Mouse (Mus musculus): Measurements from ENCODE around the gene Hpcal4. TPM values are rescaled to one million over a fixed set of nuclear protein-coding genes. Genes with fewer than 3 reads are reported as not detected.

Gene Hpcal4
- polyA plus RNA-seq (2014; fragmentation: Nextera tagmentation; extraction: Ambion mirVana): 35.4 and 43.3 TPM in 2 replicates

DNA sequence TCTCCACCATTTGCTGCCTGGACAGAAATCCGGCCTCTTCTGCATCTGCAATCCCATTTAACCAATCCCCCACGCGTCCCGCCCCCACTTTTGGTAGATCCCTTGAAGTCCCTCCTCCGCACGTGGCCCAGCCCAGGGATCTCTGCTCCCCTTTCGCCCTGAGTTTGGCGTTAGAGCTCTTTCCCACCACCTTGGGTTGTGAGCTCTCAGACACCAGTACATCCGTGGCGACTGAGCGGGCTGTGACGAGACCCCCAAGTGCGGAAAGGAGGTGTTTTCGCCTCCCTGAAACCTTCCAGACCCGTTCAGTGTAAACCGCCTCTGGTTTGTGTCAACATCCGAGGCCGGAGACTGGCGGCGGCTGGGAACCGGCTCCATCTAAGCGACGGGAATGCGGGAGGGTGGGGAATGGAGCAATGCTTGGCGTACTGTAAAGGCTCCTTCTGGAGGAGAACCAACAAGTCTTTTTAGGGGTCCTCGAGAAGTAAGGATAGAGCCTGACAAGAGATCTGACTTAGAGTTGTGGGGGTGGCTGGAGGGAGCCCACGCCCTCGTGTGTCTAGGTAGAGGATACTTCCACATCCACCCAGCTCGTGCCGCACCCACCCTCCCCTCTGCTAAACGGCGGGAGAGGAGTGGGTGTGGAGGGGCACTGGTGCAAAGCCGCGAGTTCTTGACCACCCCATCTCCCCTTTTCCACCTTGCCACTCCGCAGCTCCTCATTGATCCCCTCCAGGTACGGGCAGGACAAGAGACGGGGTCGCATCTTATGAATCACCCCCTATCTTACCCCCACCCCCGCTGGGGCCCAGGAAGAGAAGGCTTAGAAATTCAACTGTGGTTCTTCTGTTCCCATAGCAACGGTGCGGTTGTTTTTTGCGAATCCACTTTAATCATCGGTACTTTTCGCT lies at the start of gene Hpcal4:
Hpcal4 (plus strand) TSS at position 900 of the 911 bp plus-strand sequence.
- under 1% methylated on average over 44 of the region's 44 CpGs for WGBS
- H3K9me3 ChIP-seq (ENCODE audit: control insufficient read depth, low read length): no peaks in the 10 kb centered on the region
- peak within 1 kb of the TSS; percentile 57 for H3K9ac ChIP-seq (replicated peaks; ENCODE audit: low read length)
- ATAC-seq (ENCODE audit: low FRiP score, low TSS enrichment) (peak; percentile 68), DNase-seq (peak; percentile 85)
- peak within 1 kb of the TSS; percentile 51 for H3K4me3 ChIP-seq (replicated peaks; ENCODE audit: low read depth, low read length)
- H3K36me3 ChIP-seq (ENCODE audit: control insufficient read depth, insufficient read depth, low read length): no peaks in the 10 kb centered on the region
- H3K27me3 ChIP-seq (ENCODE audit: control insufficient read depth, insufficient read depth, low read length): peaks cover 22% of the 10 kb centered on the region
- H3K27ac ChIP-seq (replicated peaks; ENCODE audit: low read depth, low read length): peak within 1 kb of the TSS; percentile 66
- H3K4me1 ChIP-seq (ENCODE audit: control insufficient read depth, insufficient read depth, low read length): peaks cover 15% of the 10 kb centered on the region
- H3K4me2 ChIP-seq (ENCODE audit: low read length): peak within 1 kb of the TSS; percentile 76

DNA sequence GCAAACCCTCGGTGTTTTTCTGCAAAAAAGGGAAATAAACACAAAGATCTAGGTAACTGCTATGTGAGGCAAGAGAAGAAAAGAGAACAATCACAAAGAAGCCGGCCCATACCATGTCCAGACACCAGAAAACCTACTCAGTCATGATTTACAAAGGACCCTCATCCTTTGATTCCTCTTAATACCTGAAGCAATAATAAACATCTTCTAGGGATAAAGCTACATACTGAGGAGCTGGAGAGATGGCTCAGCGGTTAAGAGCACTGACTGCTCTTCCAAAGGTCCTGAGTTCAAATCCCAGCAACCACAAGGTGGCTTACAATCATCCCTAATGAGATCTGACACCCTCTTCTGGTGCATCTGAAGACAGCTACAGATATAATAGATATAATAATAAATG lies 45.5 kb upstream of the Hpcal4 start:
- Histone ChIP-seq H3K4me1 (ENCODE audit: control insufficient read depth, insufficient read depth, low read length) (peaks cover 16% of the 10 kb centered on the region), H3K27ac (replicated peaks; ENCODE audit: low read depth, low read length) (no peak overlapping the region), H3K36me3 (ENCODE audit: control insufficient read depth, insufficient read depth, low read length) (peaks cover 38% of the 10 kb centered on the region), H3K9me3 (ENCODE audit: control insufficient read depth, low read length) (no peaks in the 10 kb centered on the region), H3K9ac (replicated peaks; ENCODE audit: low read length) (no peak overlapping the region), H3K4me2 (ENCODE audit: low read length) (no peak overlapping the region), H3K27me3 (ENCODE audit: control insufficient read depth, insufficient read depth, low read length) (no peaks in the 10 kb centered on the region), H3K4me3 (replicated peaks; ENCODE audit: low read depth, low read length) (no peak overlapping the region)
- ATAC-seq (ENCODE audit: low FRiP score, low TSS enrichment) (no peak), DNase-seq (no peak)
- 91% methylated on average over 3 of the region's 3 CpGs for WGBS

GRCm38 (mm10) chr4:123139513-123140154 lies 43.4 kb upstream of the Hpcal4 start, which contains the start of gene Ppie:
Gene Ppie (minus strand): TSS chr4:123139951.
- Histone ChIP-seq H3K4me2 (ENCODE audit: low read length) (peak within 1 kb of the TSS; percentile 82), H3K36me3 (ENCODE audit: control insufficient read depth, insufficient read depth, low read length) (peaks cover 19% of the 10 kb centered on the region), H3K9me3 (ENCODE audit: control insufficient read depth, low read length) (no peaks in the 10 kb centered on the region), H3K27ac (replicated peaks; ENCODE audit: low read depth, low read length) (peak within 1 kb of the TSS; percentile 76), H3K4me3 (replicated peaks; ENCODE audit: low read depth, low read length) (peak within 1 kb of the TSS; percentile 66), H3K4me1 (ENCODE audit: control insufficient read depth, insufficient read depth, low read length) (peaks cover 16% of the 10 kb centered on the region), H3K9ac (replicated peaks; ENCODE audit: low read length) (peak within 1 kb of the TSS; percentile 57), H3K27me3 (ENCODE audit: control insufficient read depth, insufficient read depth, low read length) (no peaks in the 10 kb centered on the region)
- ATAC-seq (ENCODE audit: low FRiP score, low TSS enrichment) (peak; percentile 95), DNase-seq (peak; percentile 94)
- WGBS: under 1% methylated on average over 34 of the region's 34 CpGs

DNA sequence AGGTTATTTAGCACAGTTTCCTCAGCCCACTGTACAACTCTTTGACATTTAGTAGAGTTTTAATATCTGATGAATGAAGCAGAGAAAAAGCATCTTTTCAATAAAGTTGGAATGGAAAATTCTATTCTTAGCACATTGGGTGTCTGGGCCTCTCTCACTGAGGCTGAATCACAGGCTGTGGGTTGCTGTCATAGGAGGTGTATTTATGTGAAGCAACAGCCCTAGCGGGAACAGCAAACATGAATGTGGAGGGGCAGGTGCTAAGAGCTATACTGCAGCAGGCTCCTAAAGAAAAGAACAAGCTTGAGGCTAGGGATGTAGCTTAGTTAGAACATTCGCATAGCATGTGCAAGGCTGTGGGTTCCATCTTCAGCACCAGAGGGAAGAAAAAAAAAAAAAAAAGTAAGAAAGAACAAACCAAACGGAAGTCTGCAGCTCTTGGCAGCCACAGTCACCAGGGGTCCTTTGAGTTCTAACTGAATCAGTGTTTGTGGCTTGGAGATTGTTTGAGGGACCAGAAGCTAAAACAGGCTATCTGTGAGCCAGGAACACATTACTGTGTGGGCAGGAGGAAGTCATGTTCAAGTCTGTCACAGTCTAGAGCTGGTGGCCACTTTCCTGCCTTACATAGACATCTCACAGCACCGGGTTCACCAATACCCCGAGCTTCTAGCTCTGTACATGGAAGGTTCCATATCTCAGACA lies 35.4 kb upstream of the Hpcal4 start:
- H3K4me3 ChIP-seq (replicated peaks; ENCODE audit: low read depth, low read length): no peak overlapping the region
- 72% methylated on average over 5 of the region's 5 CpGs for WGBS
- H3K27ac ChIP-seq (replicated peaks; ENCODE audit: low read depth, low read length): no peak overlapping the region
- H3K36me3 ChIP-seq (ENCODE audit: control insufficient read depth, insufficient read depth, low read length): no peaks in the 10 kb centered on the region
- no peaks in the 10 kb centered on the region for H3K4me1 ChIP-seq (ENCODE audit: control insufficient read depth, insufficient read depth, low read length)
- H3K4me2 ChIP-seq (ENCODE audit: low read length): no peak overlapping the region
- DNase-seq (no peak), ATAC-seq (ENCODE audit: low FRiP score, low TSS enrichment) (no peak)
- H3K9me3 ChIP-seq (ENCODE audit: control insufficient read depth, low read length): no peaks in the 10 kb centered on the region
- H3K27me3 ChIP-seq (ENCODE audit: control insufficient read depth, insufficient read depth, low read length): no peaks in the 10 kb centered on the region
- no peak overlapping the region for H3K9ac ChIP-seq (replicated peaks; ENCODE audit: low read length)

DNA sequence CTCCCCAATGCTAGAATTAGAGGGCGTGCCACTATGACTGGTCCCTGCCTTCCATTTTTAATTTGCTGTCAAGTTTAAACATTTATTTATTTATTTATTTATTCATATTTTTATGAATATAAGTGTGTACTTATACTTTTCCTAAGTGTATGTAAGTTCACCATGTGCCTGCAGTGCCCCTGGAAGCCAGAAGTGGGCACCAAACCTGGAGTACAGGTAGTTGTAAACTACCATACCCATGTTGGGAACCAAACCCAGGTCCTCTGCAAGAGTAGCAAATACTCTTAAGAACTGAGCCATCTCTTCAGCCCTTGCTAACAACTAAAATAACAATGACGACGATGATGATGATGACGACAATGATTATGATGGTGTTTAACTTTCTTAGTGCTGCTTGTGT lies 31.0 kb upstream of the Hpcal4 start:
- no peak overlapping the region for H3K4me2 ChIP-seq (ENCODE audit: low read length)
- 80% methylated on average over 4 of the region's 4 CpGs for WGBS
- ATAC-seq (ENCODE audit: low FRiP score, low TSS enrichment): no peak
- 0 out of 2 replicates have a peak, but pooled peaks cover 5% of the 10 kb centered on the region for H3K27me3 ChIP-seq (ENCODE audit: control insufficient read depth, insufficient read depth, low read length)
- no peaks in the 10 kb centered on the region for H3K9me3 ChIP-seq (ENCODE audit: control insufficient read depth, low read length)
- no peak overlapping the region for H3K27ac ChIP-seq (replicated peaks; ENCODE audit: low read depth, low read length)
- H3K36me3 ChIP-seq (ENCODE audit: control insufficient read depth, insufficient read depth, low read length): no peaks in the 10 kb centered on the region
- DNase-seq: no peak
- no peak overlapping the region for H3K9ac ChIP-seq (replicated peaks; ENCODE audit: low read length)
- H3K4me3 ChIP-seq (replicated peaks; ENCODE audit: low read depth, low read length): no peak overlapping the region
- no peaks in the 10 kb centered on the region for H3K4me1 ChIP-seq (ENCODE audit: control insufficient read depth, insufficient read depth, low read length)

GRCm38 (mm10) chr4:123152976-123153375 lies 30.1 kb upstream of the Hpcal4 start:
- Histone ChIP-seq H3K4me2 (ENCODE audit: low read length) (no peak overlapping the region), H3K9me3 (ENCODE audit: control insufficient read depth, low read length) (no peaks in the 10 kb centered on the region), H3K9ac (replicated peaks; ENCODE audit: low read length) (no peak overlapping the region), H3K27me3 (ENCODE audit: control insufficient read depth, insufficient read depth, low read length) (0 out of 2 replicates have a peak, but pooled peaks cover 5% of the 10 kb centered on the region), H3K4me3 (replicated peaks; ENCODE audit: low read depth, low read length) (no peak overlapping the region), H3K27ac (replicated peaks; ENCODE audit: low read depth, low read length) (no peak overlapping the region), H3K36me3 (ENCODE audit: control insufficient read depth, insufficient read depth, low read length) (no peaks in the 10 kb centered on the region), H3K4me1 (ENCODE audit: control insufficient read depth, insufficient read depth, low read length) (no peaks in the 10 kb centered on the region)
- no peak for DNase-seq
- ATAC-seq (ENCODE audit: low FRiP score, low TSS enrichment): no peak
- WGBS: 53% methylated on average over 5 of the region's 5 CpGs

- DNase-seq (peak; percentile 87), ATAC-seq (ENCODE audit: low FRiP score, low TSS enrichment) (no peak)
- Histone ChIP-seq H3K27ac (replicated peaks; ENCODE audit: low read depth, low read length) (no peak overlapping the region), H3K36me3 (ENCODE audit: control insufficient read depth, insufficient read depth, low read length) (no peaks in the 10 kb centered on the region), H3K4me2 (ENCODE audit: low read length) (no peak overlapping the region), H3K4me1 (ENCODE audit: control insufficient read depth, insufficient read depth, low read length) (no peaks in the 10 kb centered on the region), H3K9ac (replicated peaks; ENCODE audit: low read length) (no peak overlapping the region), H3K4me3 (replicated peaks; ENCODE audit: low read depth, low read length) (no peak overlapping the region), H3K27me3 (ENCODE audit: control insufficient read depth, insufficient read depth, low read length) (0 out of 2 replicates have a peak, but pooled peaks cover 5% of the 10 kb centered on the region), H3K9me3 (ENCODE audit: control insufficient read depth, low read length) (no peaks in the 10 kb centered on the region)
- 23% methylated on average over 4 of the region's 4 CpGs for WGBS
Measured at GRCm38 (mm10) chr4:123155004-123155403, 28.0 kb upstream of the Hpcal4 start.

DNA sequence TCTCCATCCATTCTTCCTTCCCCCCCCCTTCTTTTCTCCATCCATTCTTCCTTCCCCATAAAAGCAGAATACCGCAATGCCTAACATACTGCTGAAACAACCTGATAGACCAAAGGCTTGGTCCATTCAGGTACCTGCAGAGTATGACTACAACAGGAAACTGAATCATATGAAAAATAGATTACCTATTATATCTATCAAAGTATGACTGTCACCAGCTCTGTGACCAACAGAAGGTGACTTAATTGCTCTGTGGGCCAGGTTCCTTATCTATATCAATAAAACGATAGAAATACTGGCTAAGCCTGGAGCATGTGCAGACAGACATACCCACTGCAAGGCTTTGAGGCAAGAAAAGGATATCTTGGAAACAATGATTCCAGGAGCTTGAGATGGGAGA lies 27.6 kb upstream of the Hpcal4 start:
- Histone ChIP-seq H3K4me1 (ENCODE audit: control insufficient read depth, insufficient read depth, low read length) (no peaks in the 10 kb centered on the region), H3K27ac (replicated peaks; ENCODE audit: low read depth, low read length) (no peak overlapping the region), H3K9ac (replicated peaks; ENCODE audit: low read length) (no peak overlapping the region), H3K27me3 (ENCODE audit: control insufficient read depth, insufficient read depth, low read length) (0 out of 2 replicates have a peak, but pooled peaks cover 5% of the 10 kb centered on the region), H3K4me2 (ENCODE audit: low read length) (no peak overlapping the region), H3K36me3 (ENCODE audit: control insufficient read depth, insufficient read depth, low read length) (no peaks in the 10 kb centered on the region), H3K9me3 (ENCODE audit: control insufficient read depth, low read length) (no peaks in the 10 kb centered on the region), H3K4me3 (replicated peaks; ENCODE audit: low read depth, low read length) (no peak overlapping the region)
- WGBS: 75% methylated on average over 2 of the region's 2 CpGs
- ATAC-seq (ENCODE audit: low FRiP score, low TSS enrichment) (no peak), DNase-seq (no peak)
